Mouse (Mus musculus): Measurements from ENCODE around the gene Nmt2.

- no peak; the same call in 1 of the 2 replicates for TF ChIP-seq CTCF (IDR thresholded peaks at IDR 0.05)
- no peak for TF ChIP-seq EP300 (IDR thresholded peaks at IDR 0.05)
These were observed 615 bp downstream of the Nmt2 start for GRCm38 (mm10) chr2:3284473-3285180.
